Mouse (Mus musculus) ovary, adult 18-20 months (tissue): ENCODE measurements around the gene Sh3bp1.

Experiments used
- DNase-seq: peaks from one replicate; pipeline ENCODE4 v3.0.0; 2022; ENCODE audit warnings: low spot score, mixed read lengths

Gene Sh3bp1

GRCm38 (mm10) chr15:78915660-78916017 is 16.1 kb downstream of the Sh3bp1 start:
- no peak for DNase-seq

- no peak for DNase-seq
Measured at GRCm38 (mm10) chr15:78916052-78916826, 16.7 kb downstream of the Sh3bp1 start.

- DNase-seq, result no peak
Measured at GRCm38 (mm10) chr15:78918126-78918525, 18.6 kb downstream of the Sh3bp1 start.

GRCm38 (mm10) chr15:78919914-78920313 is 20.3 kb downstream of the Sh3bp1 start:
- no peak for DNase-seq

GRCm38 (mm10) chr15:78922700-78923099 is 23.1 kb downstream of the Sh3bp1 start:
- no peak for DNase-seq

- DNase-seq, result no peak
Measured at GRCm38 (mm10) chr15:78923585-78923984, 24.0 kb downstream of the Sh3bp1 start.

- peak; percentile 55 for DNase-seq
Measured at GRCm38 (mm10) chr15:78925129-78925528, 25.6 kb downstream of the Sh3bp1 start.

- DNase-seq, result peak; percentile 90
Measured at GRCm38 (mm10) chr15:78926021-78926919, 26.7 kb downstream of the Sh3bp1 start, which contains the start of gene Lgals1. Gene Lgals1 (plus strand): TSS chr15:78926725.

GRCm38 (mm10) chr15:78927021-78927787 is 27.6 kb downstream of the Sh3bp1 start:
- DNase-seq, result no peak

GRCm38 (mm10) chr15:78927788-78928457 is 28.4 kb downstream of the Sh3bp1 start:
- DNase-seq, result peak; percentile 77

GRCm38 (mm10) chr15:78928539-78928938 is 29.0 kb downstream of the Sh3bp1 start:
- DNase-seq, result no peak

GRCm38 (mm10) chr15:78930192-78930706 is 30.7 kb downstream of the Sh3bp1 start:
- DNase-seq, result no peak

- no peak for DNase-seq
Measured at GRCm38 (mm10) chr15:78930801-78931426, 31.3 kb downstream of the Sh3bp1 start.

GRCm38 (mm10) chr15:78931577-78931976 is 32.0 kb downstream of the Sh3bp1 start:
- DNase-seq, result no peak

- DNase-seq, result peak; percentile 65
Measured at GRCm38 (mm10) chr15:78934784-78935320, 35.3 kb downstream of the Sh3bp1 start, which contains the start of gene Nol12. Gene Nol12 (plus strand): TSS chr15:78934933.

GRCm38 (mm10) chr15:78936403-78936802 is 36.8 kb downstream of the Sh3bp1 start:
- DNase-seq, result no peak

GRCm38 (mm10) chr15:78937311-78937710 is 37.7 kb downstream of the Sh3bp1 start:
- no peak for DNase-seq

GRCm38 (mm10) chr15:78937963-78938362 is 38.4 kb downstream of the Sh3bp1 start:
- DNase-seq, result no peak

- DNase-seq, result no peak
Measured at GRCm38 (mm10) chr15:78940325-78940724, 40.8 kb downstream of the Sh3bp1 start.

- DNase-seq, result peak; percentile 53
Measured at GRCm38 (mm10) chr15:78942663-78943062, 43.1 kb downstream of the Sh3bp1 start.
